Mouse (Mus musculus) retina, adult 2 months (tissue): ENCODE results near the gene Ankrd10.
"Not testable (repeated sequence)": the region's sequence is repeated elsewhere in the genome, so short reads cannot be mapped to it uniquely, and the experiment has no call there.

ENCODE experiments used
- DNase-seq: peaks from one replicate; pipeline ENCODE4 v3.0.0-alpha.2; 2012; ENCODE audit warnings: low read depth, low spot score

Ankrd10 gene

DNA sequence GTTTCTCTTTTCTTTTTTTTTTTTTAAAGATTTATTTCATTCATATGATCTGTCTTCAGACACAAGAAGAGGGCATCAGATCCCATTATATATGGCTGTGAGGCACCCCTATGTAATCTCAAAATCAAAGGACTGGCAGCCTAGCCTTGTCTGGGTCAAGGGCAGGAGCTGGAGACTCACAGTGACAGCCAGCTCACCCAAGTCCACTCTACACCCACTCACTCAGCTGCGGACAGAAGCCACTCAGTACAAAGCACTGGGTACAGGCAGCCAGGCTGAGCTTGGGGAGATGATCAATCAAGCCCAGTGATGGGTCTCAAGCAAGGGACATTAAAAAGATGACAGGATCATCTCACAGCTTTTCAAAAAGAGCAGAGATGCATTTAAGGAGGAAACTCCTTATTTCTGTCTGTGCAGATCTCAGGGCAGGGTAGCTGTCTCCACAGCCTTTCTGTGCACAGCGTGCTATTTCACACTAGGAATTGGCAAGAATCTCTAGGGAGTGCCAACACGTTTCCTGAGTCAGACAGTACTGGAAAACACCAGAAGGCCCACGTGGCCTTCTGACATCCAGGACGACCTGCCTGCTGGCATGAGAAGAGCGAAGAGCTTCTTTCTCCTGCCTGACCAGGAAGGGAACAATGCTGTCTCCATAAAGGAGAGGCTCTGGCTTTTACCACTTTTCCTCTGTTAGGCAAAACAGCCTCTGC lies 21.3 kb downstream of the Ankrd10 start:
- no peak for DNase-seq

DNA sequence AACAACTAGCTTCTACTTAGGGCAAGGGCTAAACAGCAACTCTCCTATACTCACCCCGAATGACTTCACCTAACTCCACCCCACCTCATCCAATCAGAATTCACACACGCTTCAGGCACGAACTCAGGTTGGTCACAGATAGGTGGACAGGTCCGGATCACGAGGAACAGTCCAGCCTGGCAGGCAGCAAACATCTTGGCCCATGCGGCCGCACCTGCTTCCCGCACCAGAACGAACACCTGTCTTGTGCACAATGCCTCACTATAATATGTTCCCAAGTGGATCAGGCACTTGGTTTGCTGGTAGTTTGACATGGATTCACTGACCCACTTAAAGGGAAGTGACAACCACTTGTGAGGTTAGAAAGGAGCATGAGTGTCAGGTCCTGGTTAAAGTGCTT lies 26.7 kb downstream of the Ankrd10 start:
- DNase-seq: no peak

DNA sequence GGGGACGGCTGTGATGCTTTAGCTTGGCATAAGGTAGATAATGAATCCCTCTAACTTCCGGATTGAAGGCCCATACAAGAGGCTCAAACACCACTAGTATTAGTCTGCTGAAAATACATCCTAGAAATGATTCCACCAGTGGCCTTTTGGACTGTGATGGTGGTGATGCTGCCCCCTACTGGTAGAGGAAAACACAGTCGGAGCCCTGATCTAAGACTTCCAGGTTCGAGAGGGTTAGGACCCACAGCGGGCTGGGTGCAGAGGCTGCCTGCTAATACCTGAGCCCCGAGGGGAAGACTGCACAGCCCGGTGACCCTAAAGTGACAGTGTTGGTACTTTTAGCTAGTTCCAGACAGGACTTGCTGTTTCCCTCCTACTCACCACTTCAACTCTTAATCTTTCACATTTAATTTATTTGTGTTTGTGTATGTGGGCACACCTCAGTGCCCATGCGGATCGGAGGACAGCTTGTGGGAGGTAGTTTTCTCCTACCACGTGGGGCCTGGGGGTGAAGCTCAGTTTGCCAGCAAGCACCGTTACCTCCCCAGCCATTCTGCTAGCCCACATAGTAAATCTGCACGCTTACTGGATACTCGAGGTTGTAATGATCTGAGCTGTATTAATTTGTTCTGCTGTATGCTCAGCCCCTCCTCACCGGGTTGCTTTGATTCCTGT lies 33.4 kb downstream of the Ankrd10 start:
- DNase-seq: peak; percentile 61

DNA sequence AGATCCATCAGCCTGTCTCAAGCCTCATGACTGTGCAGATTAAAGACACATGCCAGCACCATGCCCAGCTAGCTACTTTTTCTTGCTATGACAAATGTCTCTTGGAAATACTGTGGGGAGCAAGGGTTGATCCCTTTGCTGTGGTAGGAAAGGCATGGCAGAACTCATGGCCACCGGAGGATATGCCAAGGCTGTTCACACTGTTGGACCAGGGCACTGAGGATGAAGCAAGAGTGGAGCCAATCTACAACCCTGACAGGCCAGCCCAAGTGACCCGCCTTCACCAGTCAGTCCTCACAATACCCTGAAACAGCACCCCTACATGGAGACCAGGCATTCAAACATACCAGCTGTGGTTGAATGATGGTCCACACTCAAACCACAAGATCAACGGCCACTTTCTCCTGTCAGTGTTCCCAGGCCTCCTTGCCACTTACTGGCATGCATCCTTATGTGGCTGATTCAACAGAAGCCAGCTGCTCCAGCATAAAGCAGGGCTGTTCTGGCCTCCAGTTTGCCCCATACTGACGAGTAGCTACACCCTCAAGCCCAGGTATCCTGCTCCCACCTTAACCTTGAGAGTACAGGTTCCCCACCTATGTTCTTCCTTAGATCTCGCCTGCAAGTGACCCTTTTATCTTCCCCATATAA lies 35.1 kb downstream of the Ankrd10 start:
- no peak for DNase-seq

DNA sequence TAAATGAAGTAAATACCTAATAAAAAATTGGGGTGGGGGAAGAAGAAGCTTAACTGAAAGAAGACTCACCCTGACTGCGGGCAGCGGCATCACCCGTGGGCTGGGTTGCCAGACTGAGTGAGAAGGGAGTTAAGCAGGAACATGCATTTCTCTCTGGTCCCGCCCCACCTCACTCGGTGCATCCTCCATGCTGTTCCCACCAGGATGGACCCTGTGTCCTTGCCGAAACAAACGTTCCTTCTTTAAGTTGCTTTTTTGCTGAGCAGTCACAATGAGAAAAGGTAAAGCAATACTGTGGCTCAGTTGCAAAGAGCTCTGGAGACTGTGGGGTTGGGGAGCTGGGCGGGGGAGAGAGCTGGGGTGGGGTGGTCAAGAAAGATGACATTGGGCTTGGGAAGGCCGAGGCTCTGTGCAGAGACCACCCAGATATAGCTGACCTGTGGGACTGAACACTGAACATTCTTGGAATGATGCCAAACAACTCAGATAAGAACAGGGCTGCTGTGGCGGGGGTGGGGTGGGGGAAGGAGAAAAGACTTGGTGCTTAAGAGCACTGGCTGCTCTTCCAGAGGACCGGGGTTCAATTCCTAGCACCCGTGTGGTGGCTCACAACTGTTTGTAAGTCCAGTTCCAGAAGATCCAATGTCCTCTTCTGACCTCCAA lies 42.2 kb downstream of the Ankrd10 start:
- no peak for DNase-seq

DNA sequence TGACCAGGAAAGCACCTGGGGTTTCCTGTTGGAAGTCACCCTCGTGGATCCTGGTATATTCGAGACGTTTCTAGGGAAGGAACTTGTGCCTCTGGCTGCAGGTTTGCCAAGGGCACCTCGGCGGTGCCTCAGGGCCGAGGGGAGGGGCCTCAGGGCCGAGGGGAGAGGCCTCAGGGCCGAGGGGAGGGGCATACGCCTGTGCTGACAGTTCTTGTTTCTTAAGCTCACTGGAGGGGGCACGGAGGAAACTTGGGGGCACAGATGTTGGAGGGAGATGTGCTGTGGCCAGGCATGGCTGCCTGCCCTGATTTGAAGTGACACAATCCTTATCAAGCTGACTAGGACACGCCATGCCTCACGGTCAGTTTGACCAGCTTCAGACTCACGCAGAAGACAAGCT lies 43.3 kb downstream of the Ankrd10 start:
- no peak for DNase-seq

DNA sequence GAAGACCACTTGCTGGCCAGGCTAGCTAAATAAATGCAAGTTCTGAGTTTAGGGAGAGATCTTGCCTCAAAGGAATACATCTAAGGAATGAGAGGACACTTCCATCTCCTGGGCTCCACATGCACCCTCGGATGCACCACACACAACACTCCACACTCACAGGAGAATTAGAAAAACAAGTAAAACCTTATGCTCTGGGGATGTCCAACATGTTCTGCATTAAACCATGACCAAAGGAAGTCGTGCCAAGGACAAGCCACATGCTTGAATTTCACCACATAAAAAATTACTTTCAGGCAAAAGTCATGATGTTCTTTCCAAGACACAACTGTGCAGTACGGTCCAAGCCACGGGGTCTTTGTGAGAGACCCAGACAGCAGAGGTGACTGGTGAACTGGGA lies 43.7 kb downstream of the Ankrd10 start:
- DNase-seq: no peak

DNA sequence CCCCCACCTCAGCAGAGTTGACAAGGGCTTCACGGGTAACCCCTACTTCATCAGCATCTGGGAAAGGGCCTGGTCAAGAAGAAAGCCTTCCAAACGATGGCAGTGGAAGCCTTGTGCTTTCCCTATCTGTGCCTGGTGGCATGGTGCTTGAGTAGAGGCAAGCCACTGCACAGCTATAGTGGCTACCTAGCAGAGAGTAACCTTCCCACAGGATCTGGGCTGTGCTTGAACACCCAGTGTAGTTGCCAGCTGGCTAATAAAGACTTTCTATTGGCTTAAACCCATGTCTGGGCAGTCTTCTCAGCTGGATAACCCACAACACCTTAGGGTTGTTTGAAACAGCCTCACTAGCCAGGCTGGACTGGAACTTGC lies 49.2 kb downstream of the Ankrd10 start:
- DNase-seq: no peak

DNA sequence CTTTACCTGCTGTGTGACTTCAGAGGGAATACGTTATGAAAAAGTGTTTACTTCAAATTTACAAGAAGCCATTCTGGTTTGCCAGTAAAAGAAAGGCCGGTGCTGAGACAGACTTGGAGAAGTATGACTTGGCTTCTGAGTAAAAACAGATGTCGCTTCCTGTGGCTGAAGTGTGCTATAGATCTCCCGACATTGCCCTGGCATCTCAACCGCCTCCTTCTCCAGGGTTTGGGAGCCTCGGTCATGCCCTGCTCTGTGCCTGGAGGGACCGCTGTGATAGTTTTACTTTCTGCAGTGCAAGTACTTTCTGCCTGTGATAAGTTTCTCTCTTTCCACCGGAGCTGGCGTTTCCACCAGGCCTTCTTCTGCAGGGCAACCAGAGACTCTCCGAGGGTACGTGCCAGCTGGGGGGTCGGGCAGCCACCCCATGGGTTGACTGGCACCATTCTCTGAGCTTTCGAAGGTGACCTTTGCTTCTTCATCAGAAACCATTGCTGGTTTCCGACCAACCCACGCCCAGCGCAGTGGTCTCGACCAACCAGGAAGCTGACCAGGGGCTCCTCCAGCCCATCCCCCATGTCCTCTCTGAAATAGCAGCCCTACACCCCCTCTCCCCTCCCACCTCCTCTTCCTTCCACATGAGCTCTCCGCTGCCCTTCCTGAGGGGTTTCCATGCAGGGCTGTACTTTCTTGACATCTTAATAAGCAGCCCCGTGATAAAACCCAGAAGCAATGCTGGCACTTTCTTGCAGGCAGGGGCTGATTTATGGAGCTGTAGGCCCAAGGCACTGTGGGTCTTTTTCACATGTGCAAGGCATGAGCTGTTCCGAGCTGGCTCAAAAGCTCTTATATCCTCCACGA lies 49.8 kb downstream of the Ankrd10 start:
- DNase-seq: no peak

DNA sequence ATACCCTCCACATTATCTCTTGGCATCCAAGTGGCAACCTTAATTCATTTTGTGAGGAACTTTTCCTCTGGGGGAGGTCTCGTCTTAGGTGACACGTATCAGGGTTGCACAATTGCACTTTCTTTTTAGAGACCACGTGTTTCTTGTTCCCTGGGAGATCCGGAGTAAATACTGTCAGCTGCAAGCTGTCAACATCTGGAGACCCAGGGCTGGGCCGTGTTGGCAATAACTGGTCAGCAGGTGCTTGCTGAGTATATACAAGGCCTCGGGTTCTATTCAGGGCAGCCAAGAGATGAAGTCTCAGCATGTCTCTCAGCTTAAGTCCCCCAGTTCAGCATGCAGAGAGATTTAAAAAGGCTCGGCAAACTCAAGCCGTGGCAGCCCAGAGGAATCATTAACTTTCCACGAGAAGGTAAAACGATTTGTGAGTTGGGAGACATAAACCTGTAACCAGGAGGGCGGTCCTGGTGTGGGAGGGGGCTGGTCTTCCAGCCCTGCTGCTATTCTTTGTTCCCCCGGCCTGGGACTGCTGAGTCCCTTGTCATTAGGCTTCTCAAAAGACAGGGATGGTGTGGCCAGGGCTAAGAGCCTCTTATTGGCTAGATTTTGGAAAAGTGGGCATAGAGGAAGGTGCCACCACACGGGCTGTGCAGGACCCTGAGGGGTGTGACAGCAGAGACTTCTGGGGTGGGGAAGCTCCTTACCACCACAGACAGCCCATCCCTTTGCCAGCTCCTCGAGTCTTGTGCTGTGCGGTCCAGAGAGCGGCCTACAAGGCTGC lies 59.8 kb downstream of the Ankrd10 start:
- DNase-seq: no peak

DNA sequence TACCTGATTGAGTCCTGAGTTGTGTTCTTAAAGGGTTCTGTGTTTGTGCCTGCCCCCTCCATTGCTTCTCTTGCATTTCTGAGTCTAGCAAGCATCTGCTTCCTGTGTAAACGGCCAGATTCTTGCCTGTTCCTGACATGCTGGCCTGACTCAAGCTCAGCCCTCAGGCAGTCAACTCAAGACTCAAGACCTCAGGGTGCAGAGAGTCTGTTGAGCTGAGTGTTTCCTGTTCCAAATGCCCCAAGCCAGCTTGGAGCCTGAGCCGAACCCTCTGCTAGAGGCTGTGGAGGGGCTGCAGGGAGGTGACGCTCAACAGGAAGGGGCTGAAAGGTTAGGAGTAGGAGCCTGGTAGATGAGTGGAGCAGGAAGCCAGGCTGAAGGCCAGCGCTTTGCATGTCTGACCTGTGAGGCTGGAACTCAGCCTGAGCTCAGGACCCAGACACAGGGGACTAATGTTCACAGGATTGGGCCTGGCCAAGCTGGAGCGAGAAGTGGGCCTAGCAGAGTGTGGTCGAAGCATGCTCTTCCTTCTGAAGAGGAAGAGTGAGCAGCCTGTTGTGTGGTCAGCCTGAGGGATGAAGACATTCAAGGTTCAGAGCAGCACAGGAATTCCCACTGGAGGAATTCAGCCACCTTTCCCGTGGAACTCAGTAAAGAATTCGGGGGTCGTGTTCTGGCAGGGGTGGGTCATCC lies 60.5 kb downstream of the Ankrd10 start:
- no peak for DNase-seq

DNA sequence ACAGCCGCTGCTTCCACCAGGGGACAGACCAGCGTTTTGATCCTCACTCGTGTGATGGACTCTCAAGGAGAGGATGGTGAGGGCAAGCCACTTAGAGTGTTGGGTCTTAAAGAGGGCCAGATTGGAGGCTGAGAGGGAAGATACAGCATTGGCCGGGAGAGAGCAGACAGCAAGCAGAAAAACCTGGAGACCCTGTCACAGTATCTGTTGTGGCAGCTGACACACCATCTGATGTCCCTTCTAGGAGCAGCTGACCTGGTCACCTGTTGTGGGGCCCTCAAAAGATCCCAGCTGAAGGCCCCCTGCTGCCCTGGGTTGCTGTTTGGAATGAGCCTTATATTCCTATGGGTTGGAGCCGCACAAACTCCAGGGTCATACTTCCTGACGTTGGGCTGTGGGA lies 63.1 kb downstream of the Ankrd10 start:
- no peak for DNase-seq

DNA sequence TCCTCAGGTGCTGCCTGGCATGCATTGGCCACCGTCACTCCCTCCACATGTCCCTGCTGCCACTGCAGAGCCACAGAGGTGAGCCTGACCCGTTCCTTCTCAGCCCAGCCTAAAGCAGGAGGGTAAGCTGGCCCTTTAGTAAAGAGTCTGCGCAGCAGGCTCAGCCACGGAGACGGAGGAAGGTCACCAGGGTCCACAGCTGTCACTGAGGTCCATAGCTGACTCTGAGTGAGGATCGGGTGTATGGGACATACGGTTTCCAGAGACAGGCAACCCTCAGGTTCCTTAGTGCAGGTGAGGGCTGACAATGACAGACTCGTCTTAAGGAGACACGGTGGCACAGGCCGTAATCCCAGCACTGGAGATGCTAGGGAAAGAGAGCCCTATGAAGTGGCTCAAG lies 63.6 kb downstream of the Ankrd10 start:
- DNase-seq: no peak

DNA sequence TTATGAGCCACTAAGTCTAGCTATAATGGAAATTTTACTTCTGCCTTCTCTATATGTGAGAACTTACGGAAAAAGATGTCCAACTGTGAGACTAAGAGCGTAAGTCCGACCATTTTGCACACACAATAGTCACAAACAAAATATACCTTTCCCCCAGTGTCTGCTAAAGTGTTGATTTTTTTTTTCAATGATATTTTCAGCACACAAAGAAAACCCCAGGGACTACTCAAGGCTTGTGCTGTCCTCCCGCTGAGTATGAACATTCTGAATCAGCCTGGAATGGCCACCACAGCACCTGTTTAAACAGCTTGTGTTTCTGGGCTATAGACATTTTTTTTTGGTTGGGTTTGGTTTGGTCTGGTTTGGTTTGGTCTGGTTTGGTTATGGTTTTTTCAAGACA lies 64.8 kb downstream of the Ankrd10 start:
- no peak for DNase-seq

DNA sequence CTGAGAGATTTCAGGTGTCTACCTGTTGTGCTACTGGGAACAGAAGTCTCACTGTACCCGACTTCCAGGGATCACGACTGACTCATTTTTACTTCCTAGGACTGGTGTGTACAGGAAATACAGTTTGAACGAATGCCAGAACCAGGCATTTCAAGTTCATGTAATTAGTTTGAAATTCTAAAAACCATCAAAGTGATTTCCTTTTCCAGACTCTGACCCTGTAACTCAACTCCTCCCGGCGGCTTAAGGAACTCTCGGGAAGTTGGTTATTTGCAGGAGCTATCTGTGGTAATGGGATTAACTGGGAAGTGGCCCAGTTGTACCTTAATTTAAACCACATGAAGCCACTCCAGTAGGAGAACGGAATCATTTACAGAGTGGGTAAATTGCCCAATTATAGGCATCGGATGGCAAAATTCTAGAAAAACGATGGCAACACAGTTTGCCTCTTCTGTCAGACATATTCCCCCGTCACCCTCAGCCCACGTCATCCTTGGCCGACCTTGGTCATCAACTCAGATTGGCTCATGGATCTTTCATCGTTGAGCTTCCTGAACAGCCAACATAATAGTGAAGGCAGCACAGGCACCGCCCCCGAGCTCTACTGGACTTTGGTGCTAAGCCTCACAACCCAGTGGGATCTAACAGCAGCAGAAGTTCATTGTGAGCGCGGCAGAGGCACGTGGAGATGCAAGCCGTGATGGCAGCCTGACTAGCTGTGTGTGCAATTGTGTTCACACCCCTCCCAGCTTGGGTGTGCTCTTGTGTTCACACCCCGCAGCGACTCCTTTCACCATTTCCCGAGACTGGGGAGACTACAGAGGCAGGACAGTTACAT lies 66.1 kb downstream of the Ankrd10 start:
- no peak for DNase-seq

DNA sequence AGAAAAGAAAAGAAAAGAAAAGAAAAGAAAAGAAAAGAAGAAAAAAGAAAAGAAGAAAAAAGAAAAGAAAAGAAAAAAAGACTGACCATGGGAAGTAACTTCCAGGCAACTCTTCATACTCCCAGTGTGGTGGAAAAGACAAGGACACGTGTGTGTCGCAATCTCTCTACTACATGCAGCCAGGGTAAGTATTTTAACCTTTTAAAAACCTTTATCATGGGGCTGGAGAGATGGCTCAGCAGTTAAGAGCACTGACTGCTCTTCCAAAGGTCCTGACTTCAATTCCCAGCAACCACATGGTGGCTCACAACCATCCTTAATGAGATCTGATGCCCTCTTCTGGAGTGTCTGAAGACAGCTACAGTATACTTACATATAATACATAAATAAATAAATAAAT lies 67.4 kb downstream of the Ankrd10 start:
- DNase-seq: not testable (repeated sequence)

DNA sequence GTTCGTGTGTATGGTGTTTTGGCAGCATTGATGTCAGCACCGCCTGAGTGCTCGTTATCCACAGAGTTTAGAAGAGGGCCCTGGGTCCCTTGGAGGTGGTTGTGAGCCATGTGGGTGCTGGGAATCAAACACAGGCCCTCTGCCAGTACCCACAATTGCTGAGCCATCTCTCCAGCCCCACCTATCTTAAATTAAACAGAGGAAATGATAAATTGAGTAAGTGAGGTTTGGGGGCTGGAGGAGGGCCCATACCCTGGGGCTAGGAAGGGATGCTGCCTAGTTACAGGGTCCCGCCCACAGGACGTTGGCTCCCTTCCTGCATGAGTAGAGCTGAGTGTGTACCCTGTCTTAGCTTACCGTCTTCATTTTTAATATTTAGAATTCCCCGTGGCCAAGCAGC lies 70.8 kb downstream of the Ankrd10 start:
- DNase-seq: no peak

DNA sequence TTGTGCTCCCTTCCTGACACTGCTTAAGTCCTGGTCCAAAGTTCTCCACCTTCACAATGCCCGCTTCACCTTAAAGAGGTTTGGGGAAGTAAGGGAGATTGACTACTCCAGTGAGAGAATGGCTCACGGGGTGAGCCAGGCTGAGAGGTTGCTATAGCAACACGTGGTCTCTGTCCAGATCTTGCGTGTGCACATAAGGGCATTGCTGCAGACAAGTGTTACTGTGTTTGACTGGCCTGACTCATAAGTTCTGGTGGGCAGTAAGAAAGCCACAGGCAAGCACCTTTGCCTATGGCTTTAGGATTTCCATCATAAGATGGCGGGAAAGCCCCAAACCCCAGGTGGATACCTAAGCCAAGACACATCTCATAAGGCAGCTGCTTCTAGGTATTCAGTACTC lies 71.3 kb downstream of the Ankrd10 start:
- DNase-seq: no peak
